Mouse (Mus musculus) embryo, embryonic 11.5 days (tissue): ENCODE measurements around the gene Adprhl1.

Experiments
- DNase-seq: peaks from one replicate; pipeline ENCODE4 v3.0.0-alpha.2; 2012; ENCODE audit warnings: low read depth, low spot score

Gene Adprhl1

DNA sequence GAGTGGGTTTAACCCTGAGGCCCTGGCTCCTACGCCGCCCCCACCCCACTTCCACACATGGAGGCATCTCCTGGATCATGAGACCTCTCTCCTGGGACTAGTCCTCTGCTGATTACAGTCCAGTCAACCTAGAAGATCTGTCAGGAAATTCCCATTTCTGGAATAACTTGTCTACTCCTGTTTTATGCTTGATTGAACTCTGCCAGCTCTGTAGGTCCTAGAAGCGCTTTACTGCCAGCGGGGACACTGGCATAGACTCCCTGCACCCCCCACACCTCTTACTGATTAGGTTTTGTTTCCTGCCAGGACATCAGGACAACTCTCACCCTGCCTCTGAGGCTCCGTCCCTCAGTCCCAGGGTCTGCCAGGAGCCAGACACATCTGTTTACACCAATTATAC is 56.5 kb downstream of the Adprhl1 start:
- DNase-seq, result no peak

DNA sequence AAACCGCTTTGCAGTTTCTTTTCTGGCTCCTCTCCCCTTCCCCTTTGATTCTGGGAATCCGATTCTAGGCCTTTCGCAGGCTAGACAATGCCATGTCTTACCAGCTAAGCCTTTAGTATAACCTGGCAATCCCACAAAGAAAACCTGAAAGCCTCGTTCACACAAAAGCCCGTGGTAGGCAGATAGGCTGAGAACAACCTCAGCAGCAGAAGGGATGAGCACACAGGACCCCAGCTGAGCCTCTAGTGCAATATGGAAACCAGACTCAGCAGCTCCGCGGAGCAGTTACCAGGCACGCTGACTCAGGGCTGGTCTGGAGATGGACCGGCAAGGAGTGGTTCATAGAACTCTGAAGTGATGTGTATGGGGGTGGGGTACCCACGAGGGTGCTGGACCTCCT is 59.1 kb downstream of the Adprhl1 start:
- no peak for DNase-seq

DNA sequence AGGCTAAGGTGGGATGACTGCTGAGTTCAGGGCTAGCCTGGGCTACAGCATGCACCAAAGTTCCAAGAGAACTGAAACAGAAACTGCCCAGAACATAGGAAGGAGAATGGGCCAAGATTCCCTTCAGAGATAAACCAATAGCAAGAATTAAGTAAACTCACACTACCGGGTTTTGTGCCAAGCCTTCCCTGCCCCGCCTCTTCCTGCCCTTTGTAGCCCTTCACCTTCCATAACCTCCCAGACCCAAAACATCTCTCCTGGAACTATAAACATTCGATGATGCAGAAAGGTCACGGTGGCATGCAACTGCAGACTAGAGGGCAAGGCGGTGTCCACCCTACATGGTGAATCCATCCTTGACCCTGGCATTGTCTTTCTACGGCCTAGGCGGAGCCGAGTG is 63.7 kb downstream of the Adprhl1 start:
- DNase-seq, result no peak

DNA sequence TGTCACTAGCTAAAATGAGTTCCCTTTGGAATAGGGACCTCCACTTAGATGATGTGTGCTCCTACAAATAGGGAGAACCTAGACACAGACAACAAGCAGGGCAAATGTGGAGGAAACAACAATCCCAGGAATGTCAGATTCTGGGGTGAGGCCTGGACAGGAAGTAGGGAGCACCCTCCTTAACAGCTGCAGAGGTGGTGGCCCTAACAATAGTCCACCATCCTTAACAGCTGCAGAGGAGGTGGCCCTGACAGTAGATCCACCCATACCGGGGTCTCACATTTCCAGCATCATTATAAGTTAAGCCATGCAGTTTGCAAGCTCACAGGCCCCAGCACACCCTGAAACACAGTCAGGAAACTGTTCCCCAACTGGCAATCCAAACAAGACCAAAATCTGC is 65.1 kb downstream of the Adprhl1 start:
- no peak for DNase-seq

DNA sequence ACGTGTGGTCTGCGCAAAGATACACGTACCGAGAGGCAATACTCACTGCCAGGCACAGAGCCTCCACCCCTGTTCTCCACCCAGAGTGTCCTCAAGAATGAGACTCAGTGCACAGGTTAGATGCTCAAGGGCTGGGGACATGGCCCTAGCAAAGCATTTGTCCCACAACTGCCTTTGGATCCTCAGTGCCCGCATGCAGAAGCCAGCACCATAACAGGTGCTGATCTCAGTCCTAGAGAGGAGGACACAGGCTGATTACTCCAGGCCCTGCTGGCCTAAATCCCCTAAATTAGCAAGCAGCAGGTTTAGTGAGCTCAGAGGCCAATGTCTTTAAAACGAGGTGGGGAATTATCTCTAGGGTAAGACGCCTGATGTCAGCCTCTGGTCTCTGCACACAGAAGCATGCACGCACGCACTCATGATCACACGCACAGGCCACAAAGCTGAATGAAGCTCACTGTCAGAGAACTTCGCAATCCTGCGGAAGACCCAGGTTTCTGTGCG is 65.9 kb downstream of the Adprhl1 start:
- no peak for DNase-seq

DNA sequence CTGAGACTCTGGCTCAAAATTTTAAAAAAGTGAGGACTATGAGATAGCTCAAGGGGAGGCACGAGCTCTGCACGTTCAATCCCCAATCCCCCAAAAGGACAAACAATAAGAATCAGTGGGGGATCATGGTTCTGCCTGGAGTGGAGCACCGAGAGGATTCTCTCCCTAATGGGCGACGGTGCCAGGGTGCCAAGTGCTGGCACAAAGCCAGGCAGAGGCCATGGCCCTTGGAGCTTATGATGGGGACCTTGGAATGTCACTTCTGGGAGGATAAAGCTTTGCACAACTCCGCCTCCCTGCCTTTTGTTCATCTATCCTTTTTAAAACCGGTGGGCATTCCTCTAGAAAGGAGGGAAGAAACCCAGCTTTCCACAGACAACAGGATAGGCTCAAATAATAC is 66.3 kb downstream of the Adprhl1 start:
- DNase-seq, result no peak

DNA sequence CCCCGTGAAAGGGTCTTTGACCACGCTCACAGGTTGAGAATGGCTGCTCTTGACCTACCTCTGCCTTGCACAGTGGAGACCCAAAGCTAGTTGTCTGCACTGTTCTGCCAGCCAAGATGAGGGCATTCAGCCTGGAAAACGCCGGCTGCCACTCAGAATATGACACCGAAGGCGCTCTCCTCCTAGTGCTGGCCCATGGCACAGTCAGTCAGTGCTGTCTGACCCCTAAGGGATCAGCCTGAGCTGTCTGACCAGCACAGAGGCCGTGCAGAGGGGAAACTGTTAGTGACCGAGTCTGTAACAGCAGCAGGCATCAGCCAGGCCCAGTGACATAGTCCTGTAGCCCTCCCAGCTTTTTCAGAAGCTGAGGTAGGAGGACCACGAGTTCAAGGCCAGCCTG is 66.7 kb downstream of the Adprhl1 start:
- DNase-seq, result no peak

DNA sequence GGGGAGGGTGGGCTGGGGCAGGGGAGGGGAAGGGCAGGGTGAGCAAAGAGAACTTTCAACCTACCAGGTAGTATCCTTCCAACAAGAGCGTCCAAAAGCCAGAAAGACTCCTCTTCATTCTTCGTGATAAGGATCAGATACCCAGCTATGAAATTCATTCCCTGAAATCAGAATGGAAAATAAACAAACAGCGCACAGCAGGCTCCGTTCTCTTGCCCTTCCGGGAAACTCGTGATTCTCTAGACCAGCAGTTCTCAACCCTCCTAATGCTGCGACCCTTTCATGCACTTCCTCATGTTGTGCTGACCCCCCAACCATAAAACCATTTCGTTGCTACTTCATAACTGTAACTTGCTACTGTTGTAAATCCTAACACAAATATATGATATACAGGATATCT is 67.1 kb downstream of the Adprhl1 start:
- no peak for DNase-seq

DNA sequence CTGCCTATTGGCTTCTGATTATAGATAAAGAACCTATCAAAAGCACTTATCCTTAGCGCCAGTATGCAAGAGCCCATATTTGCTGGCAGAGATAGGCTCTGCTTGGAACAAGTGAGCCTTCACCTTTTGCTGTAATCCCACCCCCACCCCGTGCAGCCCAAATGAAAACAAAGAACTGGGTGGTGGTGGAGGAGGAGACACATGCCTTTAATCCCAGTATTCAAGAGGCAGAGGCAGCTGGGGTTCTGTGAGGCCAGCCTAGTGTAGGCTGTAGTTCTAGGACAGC is 72.3 kb downstream of the Adprhl1 start:
- DNase-seq, result no peak

DNA sequence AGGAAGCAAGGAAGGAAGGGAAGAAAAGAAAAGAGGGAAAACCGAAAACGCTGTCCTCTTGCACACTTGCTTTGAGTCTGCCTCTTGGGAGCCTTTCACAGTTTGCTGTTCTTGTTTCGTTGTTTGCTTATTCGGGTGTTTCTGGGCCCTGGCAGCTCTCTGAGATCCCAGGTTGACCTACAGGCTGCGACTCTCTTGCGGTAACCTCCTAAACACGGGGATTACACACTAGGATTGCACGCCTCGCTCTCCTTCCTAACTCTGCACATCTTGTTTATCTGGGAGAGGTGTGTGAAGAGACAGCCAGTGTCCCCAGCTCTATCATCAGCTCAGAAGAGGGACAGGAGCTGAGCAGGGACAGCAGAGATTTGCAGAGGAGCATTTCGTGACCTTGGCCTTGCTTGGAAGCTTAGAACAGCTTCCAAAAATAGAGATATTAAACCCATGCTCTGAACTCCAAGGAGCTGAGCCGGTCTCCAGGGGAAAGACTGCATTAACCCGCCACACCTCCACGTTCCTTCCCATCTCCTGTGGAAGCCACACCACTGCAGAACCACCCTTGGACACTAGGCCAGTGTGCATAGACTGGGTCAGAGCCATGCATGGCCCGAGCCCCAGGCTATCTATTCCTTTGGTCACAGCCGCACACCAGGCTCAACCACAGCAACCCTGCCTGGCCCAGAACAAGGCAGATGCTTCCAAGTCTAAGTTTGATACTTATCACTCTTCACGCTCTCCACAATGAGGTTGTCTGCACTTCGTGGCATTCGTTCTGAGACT is 72.9 kb downstream of the Adprhl1 start:
- no peak for DNase-seq

DNA sequence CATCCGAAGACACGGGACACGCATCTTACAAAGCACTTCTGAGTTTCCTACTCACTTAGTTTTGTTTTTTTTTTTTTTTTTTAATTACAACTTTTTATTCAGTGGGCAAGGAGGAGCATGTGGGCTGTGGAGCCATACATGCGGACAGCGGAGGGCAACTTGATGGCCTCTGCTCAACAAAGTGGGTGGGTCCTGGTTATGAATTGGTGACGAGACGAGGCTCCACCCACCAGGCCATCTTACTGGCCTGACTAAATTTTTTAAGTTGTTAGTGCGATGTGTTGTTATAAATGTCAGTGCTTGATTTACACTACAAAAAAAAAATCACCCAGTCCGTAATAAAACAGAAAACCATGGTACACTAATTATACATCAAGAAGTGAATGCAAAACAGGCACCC is 73.6 kb downstream of the Adprhl1 start:
- DNase-seq, result no peak

DNA sequence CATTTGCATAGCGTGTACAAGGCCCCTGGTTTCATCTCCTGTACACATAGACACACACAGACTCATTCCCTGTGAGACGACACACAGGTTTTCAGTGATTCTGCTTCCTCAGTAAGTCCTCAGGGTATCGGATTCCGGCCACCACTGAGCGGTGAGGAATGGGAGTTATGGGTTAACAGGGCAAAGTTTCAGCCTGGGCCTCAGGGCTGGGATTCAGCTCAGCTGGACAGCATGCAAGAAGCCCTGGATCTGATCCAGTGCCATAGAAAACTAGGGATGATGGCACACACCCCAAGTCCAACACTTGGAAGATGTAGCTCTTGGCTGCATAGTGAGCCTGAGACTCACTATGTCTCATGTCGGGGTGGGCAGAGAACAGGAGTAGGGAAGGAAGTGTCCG is 74.0 kb downstream of the Adprhl1 start:
- DNase-seq, result no peak

DNA sequence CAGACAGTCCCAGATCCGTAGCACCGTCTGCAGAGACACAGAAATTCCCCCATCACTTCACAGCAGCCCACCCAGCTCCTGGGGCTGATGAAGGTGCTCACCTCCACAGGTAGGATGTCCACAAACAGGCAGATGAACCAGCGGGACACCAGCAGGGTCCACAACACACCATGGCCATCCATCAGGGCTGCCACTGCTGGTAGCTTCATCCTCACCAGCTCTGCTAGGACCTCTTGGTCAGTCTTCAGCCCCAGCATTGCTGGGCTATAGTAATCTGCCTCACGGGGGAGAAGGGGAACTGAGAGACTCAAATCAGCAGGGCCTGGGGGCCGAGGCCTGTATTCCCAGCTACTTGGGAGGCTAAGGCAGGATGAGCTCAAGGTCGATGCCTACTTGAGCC is 74.5 kb downstream of the Adprhl1 start:
- no peak for DNase-seq

DNA sequence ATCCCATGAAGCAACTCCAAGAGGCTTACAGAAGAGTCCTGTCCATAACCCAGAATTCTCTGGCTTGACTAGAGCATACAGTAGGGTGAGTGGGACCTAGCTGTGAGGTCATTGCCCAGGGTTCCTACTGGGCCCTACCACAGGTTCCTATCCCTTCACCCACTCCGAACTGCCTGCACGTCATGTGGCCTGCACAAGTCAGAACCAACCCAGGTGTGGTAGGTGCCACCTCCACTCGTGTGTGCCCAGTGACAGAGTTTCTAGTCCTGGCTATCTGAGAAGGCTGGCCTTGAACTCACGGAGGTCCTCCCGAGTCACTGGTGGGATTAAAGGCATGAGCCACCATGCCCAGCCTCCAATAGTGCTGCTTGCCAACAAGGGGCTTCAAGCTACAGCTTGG is 75.8 kb downstream of the Adprhl1 start:
- no peak for DNase-seq

DNA sequence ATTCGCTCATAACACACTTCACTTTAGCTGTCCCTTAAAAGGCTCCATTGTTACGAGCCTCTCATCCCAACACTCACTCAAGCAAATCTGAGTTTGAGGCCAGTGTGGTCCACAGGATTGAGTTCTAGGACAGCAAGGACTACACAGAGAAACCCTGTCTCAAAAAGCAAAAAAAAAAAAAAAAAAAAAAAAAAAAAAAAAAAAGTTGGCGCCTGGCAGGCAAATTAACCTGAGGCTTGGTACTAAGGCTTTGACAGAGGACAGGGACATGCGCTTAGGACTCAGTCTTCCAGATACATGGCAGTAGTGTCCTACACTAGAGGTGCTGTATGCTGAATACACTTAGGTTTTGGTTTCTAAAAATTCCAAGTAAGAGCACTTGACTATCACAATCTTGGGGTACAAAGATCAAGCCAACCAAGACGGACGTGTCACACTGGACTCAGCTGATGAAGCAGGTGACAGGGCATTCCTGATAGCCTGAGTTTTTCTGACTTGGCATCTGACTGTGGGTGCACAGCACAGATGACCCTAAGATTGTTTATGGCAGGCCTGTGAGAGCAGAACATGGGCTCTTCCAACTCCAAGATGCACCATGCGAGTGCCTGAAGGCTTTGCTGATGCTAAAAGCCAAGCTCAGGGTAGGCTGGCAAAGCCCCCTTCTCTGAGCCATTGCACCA is 76.6 kb downstream of the Adprhl1 start:
- no peak for DNase-seq

DNA sequence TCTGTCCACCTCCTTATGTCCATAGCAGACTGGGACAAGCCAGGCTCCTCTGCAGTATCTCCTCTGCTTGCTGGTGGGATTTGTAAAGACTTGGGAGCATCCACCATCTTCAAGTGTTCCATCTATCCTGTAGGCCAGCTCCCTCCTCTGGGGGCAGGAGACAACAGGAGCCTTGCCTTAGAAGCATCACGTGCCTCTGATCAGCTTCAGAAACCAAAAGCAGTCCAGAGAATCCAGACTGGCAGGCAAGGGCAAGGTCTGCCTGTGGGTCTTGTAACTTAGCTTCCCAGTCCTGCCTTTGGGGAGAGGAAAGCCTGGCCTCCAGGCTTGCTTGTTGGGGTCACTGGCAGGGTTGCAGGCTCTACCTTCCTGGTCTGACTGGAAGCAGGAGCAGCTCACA is 78.3 kb downstream of the Adprhl1 start:
- DNase-seq, result no peak

DNA sequence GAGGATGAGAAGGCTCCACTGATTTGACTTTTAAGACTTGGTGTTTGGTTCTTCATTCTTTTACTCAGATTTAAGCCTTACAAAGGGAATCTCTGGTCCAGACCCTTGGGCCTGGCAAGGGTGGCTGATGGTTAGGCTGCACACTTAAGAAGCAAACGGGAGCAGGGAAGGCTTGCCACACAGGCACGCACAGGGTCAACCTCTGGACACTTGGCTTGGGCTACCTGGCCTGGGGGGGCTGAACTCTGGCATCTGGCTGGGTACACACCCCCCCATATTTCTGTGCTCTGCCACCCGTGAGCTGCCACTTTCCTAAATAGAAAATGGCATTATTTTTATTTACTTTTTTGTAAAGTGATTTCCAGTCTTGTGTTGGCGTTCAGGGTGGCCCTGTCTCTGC is 79.2 kb downstream of the Adprhl1 start:
- no peak for DNase-seq

DNA sequence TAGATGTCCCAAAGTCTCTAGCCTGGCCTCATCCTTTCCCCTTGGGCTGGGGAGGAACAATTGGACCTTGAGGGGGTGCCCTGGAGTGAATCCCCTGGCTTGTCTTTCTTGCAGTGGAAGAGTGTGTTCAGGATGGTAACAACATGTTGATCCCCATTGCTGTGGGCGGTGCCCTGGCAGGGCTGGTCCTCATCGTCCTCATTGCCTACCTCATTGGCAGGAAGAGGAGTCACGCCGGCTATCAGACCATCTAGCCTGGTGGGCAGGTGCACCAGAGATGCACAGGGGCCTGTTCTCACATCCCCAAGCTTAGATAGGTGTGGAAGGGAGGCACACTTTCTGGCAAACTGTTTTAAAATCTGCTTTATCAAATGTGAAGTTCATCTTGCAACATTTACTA is 79.7 kb downstream of the Adprhl1 start:
- DNase-seq, result no peak
